Mouse (Mus musculus) c-Kit-positive CD71-negative TER-119-negative erythroid progenitor cells, embryonic 14.5 days (primary cell): ENCODE data around the gene Med16.

Source experiments
- DNase-seq: peaks from one replicate; pipeline ENCODE4 v3.0.0-alpha.2; 2013; ENCODE audit warnings: low read depth

Gene Med16

DNA sequence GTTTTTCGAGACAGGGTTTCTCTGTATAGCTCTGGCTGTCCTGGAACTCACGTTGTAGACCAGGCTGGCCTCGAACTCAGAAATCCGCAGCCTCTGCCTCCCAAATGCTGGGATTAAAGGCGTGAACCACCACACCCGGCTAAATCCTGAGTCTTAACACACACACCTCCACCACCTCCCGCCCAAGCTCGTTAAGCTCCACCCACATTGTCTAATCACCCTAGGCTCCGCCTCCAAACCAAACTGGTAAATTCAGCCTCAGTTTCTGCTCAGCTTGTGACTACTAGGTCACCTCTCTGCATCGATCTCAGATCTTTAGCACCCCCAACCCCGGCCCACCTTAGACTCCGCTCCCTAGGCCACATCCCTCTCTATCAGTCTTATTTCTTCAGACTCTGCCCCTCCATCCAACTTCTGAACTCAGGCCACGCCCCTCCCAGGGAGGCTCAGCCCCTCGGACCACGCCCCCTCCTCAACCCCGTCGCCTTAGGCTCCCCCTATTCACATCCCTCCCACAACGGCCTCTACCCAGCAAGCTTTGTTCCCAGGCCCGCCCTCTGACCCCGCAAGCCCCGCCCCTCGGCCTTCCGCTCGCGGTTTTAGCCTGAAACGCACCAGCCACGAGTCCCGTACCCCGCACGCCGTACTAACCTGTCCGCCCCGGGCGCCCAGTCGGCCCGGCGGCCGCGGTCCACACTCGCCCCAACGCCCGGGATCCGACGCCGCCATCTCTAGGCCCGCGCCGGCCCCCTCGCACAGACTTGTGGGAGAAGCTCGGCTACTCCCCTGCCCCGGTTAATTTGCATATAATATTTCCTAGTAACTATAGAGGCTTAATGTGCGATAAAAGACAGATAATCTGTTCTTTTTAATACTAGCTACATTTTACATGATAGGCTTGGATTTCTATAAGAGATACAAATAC, at the start of gene Med16:
TSS of gene Med16 (minus strand) at position 757 of the 925 bp plus-strand sequence.
- DNase-seq = peak; percentile 90

GRCm38 (mm10) chr10:79958140-79958816, 49.6 kb upstream of the Med16 start:
- peak; percentile 79 for DNase-seq

- DNase-seq = no peak
These were observed 48.0 kb upstream of the Med16 start for GRCm38 (mm10) chr10:79956643-79957154.

DNA sequence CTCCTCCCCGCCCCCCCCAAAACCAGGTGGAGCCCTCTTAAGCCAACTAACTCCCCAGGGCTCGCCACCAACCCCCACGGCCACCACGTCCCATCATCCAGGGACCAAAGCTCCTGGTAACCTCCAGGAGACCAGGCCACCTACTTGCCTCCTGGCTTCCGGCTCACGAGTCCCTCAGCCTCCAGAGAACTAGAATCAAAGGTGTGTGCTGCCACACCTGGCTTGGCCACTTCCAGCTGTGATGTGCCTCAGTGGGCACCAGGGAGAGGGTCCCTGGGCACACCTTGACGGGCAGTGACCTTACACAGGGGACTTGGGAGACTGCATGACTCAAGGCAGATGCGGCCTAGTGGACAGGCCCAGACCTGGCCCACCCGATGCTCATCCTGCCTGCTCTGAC, 47.0 kb upstream of the Med16 start:
- DNase-seq = no peak

- no peak for DNase-seq
These were observed 45.2 kb upstream of the Med16 start for GRCm38 (mm10) chr10:79953946-79954345.

DNA sequence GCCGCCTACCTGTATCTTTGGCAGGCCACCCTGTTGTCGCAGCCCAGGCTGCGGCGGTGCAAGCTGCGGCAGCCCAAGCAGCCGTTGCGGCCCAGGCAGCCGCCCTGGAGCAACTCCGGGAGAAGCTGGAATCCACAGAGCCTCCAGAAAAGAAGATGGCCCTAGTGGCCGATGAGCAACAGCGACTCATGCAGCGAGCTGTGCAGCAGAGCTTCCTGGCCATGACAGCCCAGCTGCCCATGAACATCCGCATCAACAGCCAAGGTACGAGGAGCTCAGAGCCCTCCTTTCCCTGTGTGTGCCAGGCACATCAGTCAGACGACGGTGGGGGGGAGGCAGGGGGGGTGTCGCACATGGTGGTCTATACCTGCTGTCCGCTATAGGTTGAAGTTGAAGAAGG, 41.9 kb upstream of the Med16 start:
- DNase-seq = no peak

GRCm38 (mm10) chr10:79949873-79950272, 41.1 kb upstream of the Med16 start:
- DNase-seq = no peak

- DNase-seq = no peak
These were observed 38.8 kb upstream of the Med16 start for GRCm38 (mm10) chr10:79947502-79947901.

GRCm38 (mm10) chr10:79946752-79947322, 38.1 kb upstream of the Med16 start:
- DNase-seq = no peak

GRCm38 (mm10) chr10:79945507-79946234, 36.9 kb upstream of the Med16 start:
- DNase-seq = no peak

DNA sequence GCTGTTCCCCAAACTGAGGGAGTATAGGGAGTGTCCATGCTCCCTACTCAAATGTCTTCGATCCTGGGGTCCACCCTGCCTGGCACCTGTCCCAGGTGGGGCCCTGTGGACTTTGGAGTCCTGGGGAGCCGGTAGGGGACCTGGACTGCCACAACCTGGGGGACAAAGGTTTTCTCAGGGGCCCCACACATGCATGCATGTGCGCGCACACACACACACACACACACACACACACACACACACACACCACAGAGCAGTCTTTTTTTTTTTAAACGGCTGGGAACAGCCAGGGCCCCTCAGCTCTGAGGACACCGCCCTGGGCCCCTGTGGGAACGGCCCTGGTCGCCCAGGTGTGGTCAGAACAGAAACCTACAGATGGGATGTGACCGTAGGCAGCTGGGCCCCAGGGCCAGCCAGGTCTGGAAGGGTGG, 34.8 kb upstream of the Med16 start:
- DNase-seq = no peak

GRCm38 (mm10) chr10:79942988-79943387, 34.3 kb upstream of the Med16 start:
- DNase-seq = no peak

GRCm38 (mm10) chr10:79940749-79941148, 32.0 kb upstream of the Med16 start:
- no peak for DNase-seq

- DNase-seq = no peak
These were observed 29.2 kb upstream of the Med16 start for GRCm38 (mm10) chr10:79937775-79938526.

GRCm38 (mm10) chr10:79936911-79937441, 28.3 kb upstream of the Med16 start:
- no peak for DNase-seq

DNA sequence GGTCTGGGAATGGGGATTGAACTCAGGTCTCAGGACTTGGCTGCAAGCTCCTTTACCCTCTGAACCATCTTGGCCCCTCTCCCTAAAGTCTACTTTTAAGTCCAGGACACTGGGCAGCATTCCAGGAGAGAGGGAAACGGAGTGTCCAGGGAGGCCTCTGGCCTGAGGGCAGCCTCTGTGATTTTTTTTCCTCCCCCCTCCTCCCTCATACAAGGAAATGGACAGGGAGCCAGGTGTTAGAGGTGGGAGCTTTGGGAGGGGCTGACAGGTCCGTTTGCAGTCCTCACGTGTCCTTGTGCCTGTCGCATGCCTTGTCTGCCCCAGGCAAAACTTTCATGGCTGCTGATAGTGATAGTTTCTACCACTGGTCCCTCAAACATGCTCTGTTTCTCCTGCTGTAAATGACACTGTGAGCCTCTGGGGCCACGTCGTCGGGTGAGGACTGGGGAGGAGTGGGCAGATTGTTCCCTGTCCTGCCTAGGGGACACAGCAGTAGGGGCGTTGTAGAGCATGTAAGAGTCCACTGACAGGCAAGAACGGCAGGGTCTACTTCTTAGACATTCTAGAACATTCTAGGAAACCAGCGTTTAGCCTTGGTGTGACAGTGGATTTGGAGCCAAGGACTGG, 27.7 kb upstream of the Med16 start:
- DNase-seq = no peak

DNA sequence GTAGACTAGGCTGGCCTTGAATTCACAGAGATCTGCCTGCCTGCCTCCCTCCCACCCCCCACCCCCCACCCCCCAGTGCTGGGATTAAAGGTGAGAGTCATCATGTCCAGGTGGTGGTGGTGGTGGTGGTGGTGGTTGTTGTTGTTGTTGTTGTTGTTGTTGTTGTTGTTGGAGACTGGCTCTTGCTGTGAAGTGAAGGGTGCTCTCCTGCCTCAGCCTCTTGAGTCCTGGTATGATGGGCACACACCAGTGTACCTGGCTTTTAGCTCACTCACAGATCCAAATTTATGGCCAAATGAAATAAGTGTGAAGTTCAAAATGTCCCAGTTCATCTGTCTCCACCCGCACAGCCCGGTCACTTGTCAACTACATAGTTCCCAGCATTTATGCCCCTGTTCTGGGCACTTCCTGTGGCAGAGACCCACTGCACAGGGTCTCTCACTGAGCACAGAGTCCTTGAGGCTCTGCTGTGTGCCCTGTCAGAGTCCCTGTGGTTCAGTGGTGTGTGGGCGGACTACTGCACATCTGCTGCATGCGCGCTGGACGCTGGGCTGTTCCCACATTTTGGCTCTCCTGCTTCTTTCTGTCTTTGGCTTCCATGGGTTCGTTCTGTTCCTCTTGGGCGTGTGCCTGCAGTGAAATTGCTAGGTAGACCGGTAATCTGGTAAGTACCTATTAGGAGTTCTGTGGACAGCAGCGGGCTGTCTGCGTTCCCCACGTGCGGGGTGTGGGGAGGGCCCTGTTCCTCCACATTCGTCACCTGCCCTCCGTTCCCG, 26.3 kb upstream of the Med16 start:
- no peak for DNase-seq

DNA sequence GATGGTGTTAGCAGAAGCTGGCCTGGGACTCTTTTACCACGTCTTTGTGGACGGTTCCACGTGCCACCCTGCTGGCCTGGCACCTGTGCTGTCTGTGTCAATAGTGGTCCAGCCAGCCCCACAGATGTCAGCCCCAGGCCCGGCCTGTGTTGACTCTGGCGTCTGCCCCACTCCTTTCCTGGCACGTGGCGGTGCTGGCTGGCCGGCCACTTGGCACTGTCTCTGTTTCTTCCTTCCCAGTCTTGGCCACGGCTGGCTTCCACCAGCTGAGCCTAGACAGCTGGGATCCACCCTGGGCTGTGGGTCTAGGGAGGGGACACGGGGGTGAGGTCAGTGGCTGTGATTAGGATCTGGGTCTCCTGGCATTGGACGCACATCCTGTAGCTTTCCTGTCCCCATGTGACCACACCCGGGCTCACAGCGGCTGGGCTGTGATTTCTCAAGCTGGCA, 25.6 kb upstream of the Med16 start:
- no peak for DNase-seq

- no peak for DNase-seq
These were observed 25.1 kb upstream of the Med16 start for GRCm38 (mm10) chr10:79933861-79934260.
